Mouse (Mus musculus): ENCODE measurements around the gene Col2a1.

Col2a1 gene

GRCm38 (mm10) chr15:97927018-97927417, 77.5 kb downstream of the Col2a1 start:
- no peak for DNase-seq (ENCODE audit: low read depth, low spot score)

Data from 3T3-L1 (cell line).